Mouse (Mus musculus) olfactory bulb, adult 2 months (tissue): ENCODE data around the gene Il21. TPM values are rescaled to one million over a fixed set of nuclear protein-coding genes. Genes with fewer than 3 reads are reported as not detected.

ENCODE experiments used
- H3K27ac ChIP-seq: fragments of 200-500 bp; 2 replicates; pipeline ENCODE4 v1.5.1; 2012; ENCODE audit warnings: low read depth, low read length; ENCODE audit not compliant: insufficient read depth
- H3K4me1 ChIP-seq: fragments of 200-500 bp; 2 replicates; pipeline ENCODE4 v1.6.1; 2012; ENCODE audit warnings: low read length; ENCODE audit not compliant: control insufficient read depth, insufficient read depth
- H3K4me3 ChIP-seq: fragments of 200-500 bp; 2 replicates; pipeline ENCODE4 v1.5.1; 2012; ENCODE audit warnings: mild to moderate bottlenecking, low read depth, low read length, moderate library complexity; ENCODE audit not compliant: insufficient read depth
- CTCF ChIP-seq: fragments of 200-500 bp; IDR thresholded peaks from 2 replicates; pipeline ENCODE4 v1.5.1; 2012; ENCODE audit warnings: low read depth, mild to moderate bottlenecking, low read length, moderate library complexity; ENCODE audit not compliant: insufficient read depth
- POLR2A ChIP-seq: fragments of 200-500 bp; IDR thresholded peaks from 2 replicates; pipeline ENCODE4 v1.6.1; 2012; ENCODE audit warnings: mild to moderate bottlenecking, low read depth, low read length, moderate library complexity; ENCODE audit not compliant: insufficient read depth
- WGBS: fragments of 180-500 bp; shearing (Covaris S2); methylation state at CpG from one replicate; pipeline ENCODE4 v1.1.7; 2018; 5-methylcytosine and 5-hydroxymethylcytosine counted together
- polyA plus RNA-seq: library from polyadenylated mRNA; stranded (reverse); fragments of >200 nt; gene quantifications from 2 replicates; pipeline ENCODE4 v1.2.4, GENCODE M21; 2012; ENCODE audit warnings: low replicate concordance; ENCODE audit not compliant: missing spikeins, insufficient read depth, insufficient read length

The Il21 gene
- polyA plus RNA-seq: not detected in 2 replicates

DNA sequence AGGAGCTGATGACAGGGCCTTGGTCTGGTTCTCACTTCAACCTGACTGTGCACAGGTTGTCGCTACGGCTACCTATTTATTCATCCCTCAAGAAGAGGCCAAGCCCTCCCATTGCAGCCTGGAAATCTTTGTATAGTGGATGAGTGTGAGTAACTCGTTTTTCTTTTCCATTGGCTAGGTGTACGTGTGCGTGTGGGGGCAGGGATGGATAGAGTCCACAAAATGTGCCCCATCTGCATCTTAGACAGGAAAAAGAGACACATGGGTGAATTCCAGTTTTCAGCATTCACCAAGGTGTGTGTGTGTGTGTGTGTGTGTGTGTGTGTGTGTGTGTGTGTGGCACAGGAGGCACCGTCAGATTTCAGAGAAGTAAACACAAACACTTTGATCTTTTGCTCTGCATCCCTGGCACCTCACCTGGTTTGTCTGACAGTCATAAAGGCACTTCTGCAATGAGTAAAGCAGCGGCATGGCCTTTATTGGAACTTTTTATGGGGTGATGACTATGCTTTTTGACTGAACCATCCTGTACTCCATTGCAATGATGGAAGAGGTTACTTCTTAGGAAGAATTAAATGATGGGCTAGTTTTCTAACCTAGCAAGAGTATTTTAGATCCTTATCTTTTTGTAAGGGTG is at the start of gene Il21:
Il21 (minus strand) TSS at position 51 of the 637 bp plus-strand sequence.
- no peak within 1 kb of the TSS for H3K27ac ChIP-seq
- no peaks in the 10 kb centered on the region for H3K4me1 ChIP-seq
- H3K4me3 ChIP-seq: no peak within 1 kb of the TSS
- 93% methylated on average over 7 of the region's 7 CpGs for WGBS
- TF ChIP-seq CTCF (no peak), POLR2A (no peak)

DNA sequence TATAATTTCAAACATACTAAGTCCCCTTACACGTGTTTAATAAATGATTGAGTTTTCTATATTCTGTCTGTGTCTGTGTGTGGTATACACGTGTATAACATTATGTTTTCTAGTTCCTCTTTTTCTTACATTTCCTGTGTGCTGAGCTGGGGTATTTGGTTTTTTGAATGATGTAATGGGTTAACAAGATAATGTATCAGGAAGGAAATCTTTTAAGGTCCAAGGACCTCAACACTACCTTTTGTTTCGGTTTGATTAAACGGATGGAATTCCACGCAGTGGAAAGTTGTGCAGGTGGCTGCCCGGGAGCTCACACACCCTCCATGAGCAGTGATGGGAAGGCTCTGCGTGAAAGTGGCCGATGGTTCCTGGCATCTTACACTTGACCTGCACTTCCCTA is 48.4 kb upstream of the Il21 start:
- no peak for TF ChIP-seq CTCF
- no peak for TF ChIP-seq POLR2A
- no peak overlapping the region for H3K27ac ChIP-seq
- H3K4me3 ChIP-seq: no peak overlapping the region
- H3K4me1 ChIP-seq: peaks cover 5% of the 10 kb centered on the region; the same call in 1 of the 2 replicates
- WGBS: 79% methylated on average over 8 of the region's 8 CpGs

DNA sequence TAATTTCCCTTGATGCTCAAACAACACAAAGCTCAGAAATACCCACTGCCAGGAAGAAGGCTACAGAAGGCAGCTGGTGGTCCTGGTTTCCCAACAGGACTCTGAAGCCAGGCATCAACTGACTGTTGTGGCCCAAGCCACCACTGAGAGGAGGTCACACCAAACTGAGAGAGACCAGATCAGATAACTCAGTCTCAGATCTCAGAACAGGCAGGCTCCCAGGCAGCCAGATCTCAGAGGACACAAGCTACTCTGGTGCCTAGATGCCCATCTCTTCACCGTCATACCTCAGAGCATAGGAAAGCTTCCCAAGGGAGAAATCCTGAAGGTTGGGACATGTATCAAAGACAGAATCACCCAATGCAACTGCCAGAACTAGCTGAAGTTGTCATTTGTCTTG is 47.8 kb upstream of the Il21 start:
- Histone ChIP-seq H3K4me3 (no peak overlapping the region), H3K27ac (no peak overlapping the region), H3K4me1 (peaks cover 5% of the 10 kb centered on the region; the same call in 1 of the 2 replicates)
- WGBS: 97% methylated on average over 1 of the region's 1 CpGs
- TF ChIP-seq CTCF (no peak), POLR2A (no peak)

DNA sequence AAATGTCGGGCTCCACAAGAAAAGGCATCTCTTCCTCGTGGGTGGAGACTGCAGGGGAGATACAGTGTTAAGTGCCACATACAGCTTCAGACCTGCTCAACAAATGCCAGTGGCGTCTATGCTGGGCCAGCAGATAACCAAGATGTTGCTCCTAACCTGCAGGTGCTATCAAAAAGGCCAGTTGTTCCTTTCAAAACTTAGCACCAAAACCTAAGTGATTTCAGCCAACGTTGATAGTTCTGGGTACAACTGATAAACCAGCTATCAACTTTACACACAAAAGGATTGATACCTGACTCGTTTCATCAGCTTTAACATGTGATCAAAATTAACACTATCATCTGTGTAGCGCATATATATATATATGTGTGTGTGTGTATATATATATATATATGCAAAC is 42.2 kb upstream of the Il21 start:
- Histone ChIP-seq H3K27ac (no peak overlapping the region), H3K4me3 (no peak overlapping the region), H3K4me1 (no peaks in the 10 kb centered on the region)
- WGBS: 78% methylated on average over 6 of the region's 6 CpGs
- no peak for TF ChIP-seq CTCF
- TF ChIP-seq POLR2A: no peak

DNA sequence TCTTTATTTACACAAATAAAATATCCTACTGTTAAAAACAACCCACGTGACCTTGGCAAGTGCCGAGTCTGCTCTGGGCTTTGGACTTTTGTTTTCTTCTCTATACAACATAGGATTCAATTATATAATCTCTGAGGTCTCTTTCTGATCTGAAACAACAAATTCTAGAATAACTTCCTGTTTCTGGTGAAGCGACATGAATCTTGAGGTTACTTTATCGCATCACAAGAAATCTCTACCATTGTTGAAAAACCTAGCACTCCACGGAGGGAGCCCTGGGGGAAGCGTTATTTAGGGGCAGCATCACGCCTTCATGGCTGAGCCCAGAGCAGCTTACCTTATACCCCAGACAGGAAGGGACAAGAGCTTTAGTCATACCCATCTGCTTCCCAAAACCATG is 40.7 kb upstream of the Il21 start:
- H3K4me3 ChIP-seq: no peak overlapping the region
- H3K27ac ChIP-seq: no peak overlapping the region
- TF ChIP-seq CTCF: no peak
- no peak for TF ChIP-seq POLR2A
- H3K4me1 ChIP-seq: 0 out of 2 replicates have a peak, but pooled peaks cover 3% of the 10 kb centered on the region
- WGBS: 81% methylated on average over 7 of the region's 7 CpGs

DNA sequence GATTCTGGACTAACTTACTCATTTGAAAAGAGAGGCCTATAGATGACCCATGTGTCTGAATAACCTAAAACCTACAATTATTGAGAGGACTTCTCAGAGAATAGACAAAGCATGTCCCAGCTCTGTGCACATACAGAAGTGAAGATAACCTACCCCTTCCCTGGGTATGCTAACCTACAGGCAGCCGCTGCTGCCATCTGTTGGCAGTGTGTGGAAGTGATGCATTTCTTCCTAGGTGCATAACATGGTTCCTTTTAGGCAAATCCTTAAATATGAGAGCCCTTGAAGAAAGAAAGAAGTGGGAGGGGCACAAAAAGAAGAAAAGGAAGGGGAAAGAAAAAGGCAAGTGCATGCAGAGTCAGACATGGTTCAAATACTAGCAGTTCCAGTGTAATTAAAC is 38.8 kb upstream of the Il21 start:
- TF ChIP-seq CTCF (no peak), POLR2A (no peak)
- Histone ChIP-seq H3K27ac (no peak overlapping the region), H3K4me3 (no peak overlapping the region), H3K4me1 (0 out of 2 replicates have a peak, but pooled peaks cover 3% of the 10 kb centered on the region)
- WGBS: 11% methylated on average over 1 of the region's 1 CpGs

DNA sequence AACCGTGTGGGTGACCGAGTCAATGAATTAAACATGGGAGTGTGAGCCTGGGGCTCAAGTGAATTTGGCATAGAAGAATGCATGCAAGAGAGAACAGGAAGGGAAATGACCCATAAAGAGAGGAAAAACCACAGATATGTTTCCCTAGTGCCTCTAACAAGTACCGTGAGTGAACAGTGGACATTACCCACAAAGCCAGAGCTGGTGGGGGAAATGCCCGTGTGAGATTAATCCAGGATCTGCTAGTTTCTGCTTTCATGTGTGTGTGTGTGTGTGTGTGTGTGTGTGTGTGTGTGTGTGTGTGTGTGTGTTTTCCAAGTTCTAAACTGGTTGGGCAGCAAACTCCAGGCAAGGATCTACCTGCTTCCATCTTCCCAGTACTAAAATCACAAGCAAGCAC is 37.5 kb upstream of the Il21 start:
- no peak for TF ChIP-seq CTCF
- TF ChIP-seq POLR2A: no peak
- no peak overlapping the region for H3K4me3 ChIP-seq
- WGBS: 89% methylated on average over 4 of the region's 4 CpGs
- H3K4me1 ChIP-seq: 0 out of 2 replicates have a peak, but pooled peaks cover 3% of the 10 kb centered on the region
- H3K27ac ChIP-seq: no peak overlapping the region

DNA sequence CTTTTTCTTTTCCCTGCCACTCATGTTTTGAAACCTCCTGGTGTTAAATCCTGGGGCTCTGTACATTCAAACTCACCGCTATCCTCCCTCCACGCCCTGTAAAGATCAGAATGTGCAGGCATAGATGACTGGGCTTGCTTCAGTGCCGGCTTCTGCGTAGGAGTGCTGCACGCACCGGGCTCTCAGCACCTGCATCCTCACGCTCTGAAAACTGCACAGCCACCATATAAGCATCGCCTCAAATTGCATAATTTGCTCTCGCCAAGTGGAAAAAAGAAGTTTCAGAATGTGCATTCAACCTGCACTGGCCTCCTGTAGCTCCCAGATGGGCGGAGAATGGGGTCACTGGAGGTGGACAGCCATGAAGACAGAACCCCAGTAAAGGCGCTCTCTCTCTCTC is 35.9 kb upstream of the Il21 start:
- 68% methylated on average over 11 of the region's 11 CpGs for WGBS
- Histone ChIP-seq H3K4me3 (no peak overlapping the region), H3K4me1 (0 out of 2 replicates have a peak, but pooled peaks cover 3% of the 10 kb centered on the region), H3K27ac (no peak overlapping the region)
- TF ChIP-seq CTCF (no peak), POLR2A (no peak)

DNA sequence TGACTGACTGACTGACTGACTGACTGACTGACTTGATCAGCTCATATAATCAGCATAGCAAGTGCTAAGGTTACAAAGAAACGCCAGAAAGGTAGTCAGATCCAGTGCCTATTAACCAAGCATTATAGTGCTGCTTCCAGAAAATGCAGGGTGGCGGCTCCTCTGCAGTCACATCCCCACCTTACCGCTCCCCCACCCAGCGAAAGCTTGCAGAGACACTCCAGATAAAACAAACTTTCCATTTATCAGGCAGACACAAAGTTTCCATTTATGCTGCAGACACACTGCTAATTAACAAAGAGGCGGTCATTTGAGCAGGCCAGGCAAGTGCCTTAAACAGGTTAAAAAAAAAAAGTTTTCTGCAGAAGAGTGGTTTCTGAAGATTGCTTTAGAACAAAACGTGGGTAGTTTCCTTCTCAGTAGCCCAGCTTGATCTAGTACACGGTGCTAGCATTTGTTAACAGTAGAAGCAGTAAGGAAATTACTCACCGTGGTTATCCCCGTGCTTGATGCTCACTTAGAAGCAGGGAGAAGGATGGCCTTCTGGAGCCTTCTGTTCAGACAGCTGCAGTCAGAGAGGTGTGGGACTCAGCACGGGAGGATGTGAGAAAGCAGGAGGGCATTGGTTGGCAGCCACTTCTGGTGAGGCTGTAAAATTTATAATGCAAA is 27.0 kb upstream of the Il21 start:
- no peak for TF ChIP-seq CTCF
- TF ChIP-seq POLR2A: no peak
- WGBS: 45% methylated on average over 10 of the region's 10 CpGs

More for the DNA sequence above, 27.0 kb upstream of the Il21 start:
- Histone ChIP-seq H3K27ac (no peak overlapping the region), H3K4me1 (no peaks in the 10 kb centered on the region), H3K4me3 (no peak overlapping the region)
